Mouse (Mus musculus): Measurements from ENCODE around the gene Specc1l. TPM values are rescaled to one million over a fixed set of nuclear protein-coding genes. Genes with fewer than 3 reads are reported as not detected.

Gene Specc1l
- polyA plus RNA-seq, 1 experiment from 2014 or later, result 41.9 TPM

GRCm38 (mm10) chr10:75191647-75192046 is 20.2 kb upstream of the Specc1l start:
- WGBS, result 57% methylated on average over 7 of the region's 7 CpGs
- H3K9me3 ChIP-seq (replicated peaks), result no peaks in the 10 kb centered on the region

GRCm38 (mm10) chr10:75197817-75198216 is 14.1 kb upstream of the Specc1l start:
- 80% methylated on average over 1 of the region's 1 CpGs for WGBS
- Histone ChIP-seq H3K36me3 (no peaks in the 10 kb centered on the region), H3K4me3 (no peak overlapping the region), H3K27ac (no peak overlapping the region), H3K4me1 (no peaks in the 10 kb centered on the region), H3K27me3 (ENCODE audit: low read depth, poor library complexity, severe bottlenecking) (no peaks in the 10 kb centered on the region), H3K9me3 (replicated peaks) (no peaks in the 10 kb centered on the region)
- no peak for DNase-seq (ENCODE audit: low spot score)

More at GRCm38 (mm10) chr10:75191647-75192046, 20.2 kb upstream of the Specc1l start:
- no peak for DNase-seq (ENCODE audit: low spot score)
- Histone ChIP-seq H3K27ac (no peak overlapping the region), H3K4me3 (no peak overlapping the region), H3K4me1 (peaks cover 4% of the 10 kb centered on the region; the same call in 1 of the 2 replicates), H3K27me3 (ENCODE audit: low read depth, poor library complexity, severe bottlenecking) (no peaks in the 10 kb centered on the region), H3K36me3 (no peaks in the 10 kb centered on the region)

- 92% methylated on average over 1 of the region's 1 CpGs for WGBS
- H3K4me3 ChIP-seq, result no peak overlapping the region
- H3K9me3 ChIP-seq (replicated peaks), result no peaks in the 10 kb centered on the region
- no peak overlapping the region for H3K27ac ChIP-seq
- H3K27me3 ChIP-seq (ENCODE audit: low read depth, poor library complexity, severe bottlenecking), result no peaks in the 10 kb centered on the region
- no peak for DNase-seq (ENCODE audit: low spot score)
- no peaks in the 10 kb centered on the region for H3K4me1 ChIP-seq
- H3K36me3 ChIP-seq, result no peaks in the 10 kb centered on the region
These were observed 11.1 kb upstream of the Specc1l start for GRCm38 (mm10) chr10:75200733-75201132.

GRCm38 (mm10) chr10:75206192-75206591 is 5.7 kb upstream of the Specc1l start:
- Histone ChIP-seq H3K36me3 (no peaks in the 10 kb centered on the region), H3K9me3 (replicated peaks) (no peaks in the 10 kb centered on the region), H3K4me1 (no peaks in the 10 kb centered on the region), H3K27ac (no peak overlapping the region), H3K27me3 (ENCODE audit: low read depth, poor library complexity, severe bottlenecking) (no peaks in the 10 kb centered on the region), H3K4me3 (no peak overlapping the region)
- DNase-seq (ENCODE audit: low spot score), result no peak
- WGBS, result 64% methylated on average over 4 of the region's 4 CpGs

GRCm38 (mm10) chr10:75210841-75211240 is 1.0 kb upstream of the Specc1l start:
- Histone ChIP-seq H3K36me3 (no peaks in the 10 kb centered on the region), H3K4me3 (no peak overlapping the region), H3K9me3 (replicated peaks) (no peaks in the 10 kb centered on the region), H3K4me1 (peaks cover 11% of the 10 kb centered on the region), H3K27me3 (ENCODE audit: low read depth, poor library complexity, severe bottlenecking) (no peaks in the 10 kb centered on the region), H3K27ac (no peak overlapping the region; the same call in 1 of the 2 replicates)
- DNase-seq (ENCODE audit: low spot score), result no peak
- 93% methylated on average over 3 of the region's 3 CpGs for WGBS

GRCm38 (mm10) chr10:75212981-75213380 is 1.1 kb downstream of the Specc1l start:
- Histone ChIP-seq H3K4me1 (peaks cover 11% of the 10 kb centered on the region), H3K27ac (no peak overlapping the region; the same call in 1 of the 2 replicates), H3K27me3 (ENCODE audit: low read depth, poor library complexity, severe bottlenecking) (no peaks in the 10 kb centered on the region), H3K36me3 (no peaks in the 10 kb centered on the region), H3K4me3 (peak overlapping the region; percentile 90), H3K9me3 (replicated peaks) (no peaks in the 10 kb centered on the region)
- no peak for DNase-seq (ENCODE audit: low spot score)
- 59% methylated on average over 7 of the region's 7 CpGs for WGBS

GRCm38 (mm10) chr10:75220722-75221121 is 8.8 kb downstream of the Specc1l start:
- 90% methylated on average over 3 of the region's 3 CpGs for WGBS

GRCm38 (mm10) chr10:75221936-75222610 is 10.2 kb downstream of the Specc1l start:
- Histone ChIP-seq H3K9me3 (replicated peaks) (no peaks in the 10 kb centered on the region), H3K27ac (no peak overlapping the region), H3K4me1 (no peaks in the 10 kb centered on the region), H3K4me3 (no peak overlapping the region), H3K36me3 (no peaks in the 10 kb centered on the region), H3K27me3 (ENCODE audit: low read depth, poor library complexity, severe bottlenecking) (no peaks in the 10 kb centered on the region)
- WGBS, result 83% methylated on average over 4 of the region's 4 CpGs
- no peak for DNase-seq (ENCODE audit: low spot score)

More at GRCm38 (mm10) chr10:75220722-75221121, 8.8 kb downstream of the Specc1l start:
- Histone ChIP-seq H3K9me3 (replicated peaks) (no peaks in the 10 kb centered on the region), H3K4me3 (no peak overlapping the region), H3K27me3 (ENCODE audit: low read depth, poor library complexity, severe bottlenecking) (no peaks in the 10 kb centered on the region), H3K27ac (no peak overlapping the region), H3K36me3 (no peaks in the 10 kb centered on the region), H3K4me1 (no peaks in the 10 kb centered on the region)
- no peak for DNase-seq (ENCODE audit: low spot score)

GRCm38 (mm10) chr10:75222611-75222998 is 10.7 kb downstream of the Specc1l start:
- H3K36me3 ChIP-seq, result no peaks in the 10 kb centered on the region
- no peaks in the 10 kb centered on the region for H3K27me3 ChIP-seq (ENCODE audit: low read depth, poor library complexity, severe bottlenecking)
- no peak overlapping the region for H3K27ac ChIP-seq
- H3K4me3 ChIP-seq, result no peak overlapping the region
- H3K9me3 ChIP-seq (replicated peaks), result no peaks in the 10 kb centered on the region
- no peak for DNase-seq (ENCODE audit: low spot score)
- no peaks in the 10 kb centered on the region for H3K4me1 ChIP-seq
- WGBS, result 86% methylated on average over 5 of the region's 5 CpGs

- peaks cover 5% of the 10 kb centered on the region for H3K36me3 ChIP-seq
These were observed 12.3 kb downstream of the Specc1l start for GRCm38 (mm10) chr10:75224154-75224553.

GRCm38 (mm10) chr10:75224630-75225029 is 12.8 kb downstream of the Specc1l start:
- peaks cover 5% of the 10 kb centered on the region for H3K36me3 ChIP-seq
- WGBS, result no CpG with 5 or more reads among the region's 2 CpGs
- H3K27me3 ChIP-seq (ENCODE audit: low read depth, poor library complexity, severe bottlenecking), result no peaks in the 10 kb centered on the region

More at GRCm38 (mm10) chr10:75224154-75224553, 12.3 kb downstream of the Specc1l start:
- Histone ChIP-seq H3K27ac (no peak overlapping the region), H3K4me1 (no peaks in the 10 kb centered on the region), H3K4me3 (no peak overlapping the region), H3K9me3 (replicated peaks) (no peaks in the 10 kb centered on the region), H3K27me3 (ENCODE audit: low read depth, poor library complexity, severe bottlenecking) (no peaks in the 10 kb centered on the region)
- WGBS, result 78% methylated on average over 3 of the region's 3 CpGs
- DNase-seq (ENCODE audit: low spot score), result no peak

GRCm38 (mm10) chr10:75227381-75227780 is 15.5 kb downstream of the Specc1l start:
- Histone ChIP-seq H3K36me3 (peaks cover 30% of the 10 kb centered on the region), H3K27me3 (ENCODE audit: low read depth, poor library complexity, severe bottlenecking) (no peaks in the 10 kb centered on the region), H3K4me1 (no peaks in the 10 kb centered on the region), H3K9me3 (replicated peaks) (no peaks in the 10 kb centered on the region), H3K4me3 (no peak overlapping the region), H3K27ac (no peak overlapping the region)
- no peak for DNase-seq (ENCODE audit: low spot score)
- WGBS, result 94% methylated on average over 3 of the region's 3 CpGs

More at GRCm38 (mm10) chr10:75224630-75225029, 12.8 kb downstream of the Specc1l start:
- DNase-seq (ENCODE audit: low spot score), result no peak
- H3K9me3 ChIP-seq (replicated peaks), result no peaks in the 10 kb centered on the region
- H3K4me3 ChIP-seq, result no peak overlapping the region
- no peaks in the 10 kb centered on the region for H3K4me1 ChIP-seq
- H3K27ac ChIP-seq, result no peak overlapping the region

GRCm38 (mm10) chr10:75230572-75230971 is 18.7 kb downstream of the Specc1l start:
- no peaks in the 10 kb centered on the region for H3K9me3 ChIP-seq (replicated peaks)
- no peak for DNase-seq (ENCODE audit: low spot score)
- H3K27me3 ChIP-seq (ENCODE audit: low read depth, poor library complexity, severe bottlenecking), result no peaks in the 10 kb centered on the region
- no peaks in the 10 kb centered on the region for H3K4me1 ChIP-seq
- WGBS, result 92% methylated on average over 4 of the region's 4 CpGs
- peaks cover 46% of the 10 kb centered on the region for H3K36me3 ChIP-seq
- H3K27ac ChIP-seq, result no peak overlapping the region
- H3K4me3 ChIP-seq, result no peak overlapping the region

All from limb, embryonic 10.5 days (tissue).